Mouse (Mus musculus) left cerebral cortex, adult 2 months (tissue): ENCODE data around the gene Tigar. TPM values are rescaled to one million over a fixed set of nuclear protein-coding genes. Genes with fewer than 3 reads are reported as not detected.

Experiments
- DNase-seq, 2 experiments: peaks; one replicate each; pipeline ENCODE4 v3.0.0; 2021 to 2022; ENCODE audit warnings: low spot score in 2 of 2, mixed read lengths in 1 of 2; ENCODE audit errors: extremely low spot score in 1 of 2
- H3K27ac ChIP-seq: fragments of 200-600 bp; 2 replicates; pipeline ENCODE4 v1.8.1; 2022
- H3K4me3 ChIP-seq: fragments of 200-600 bp; 2 replicates; pipeline ENCODE4 v1.8.1; 2022
- CTCF ChIP-seq: fragments of 200-600 bp; IDR thresholded peaks from 2 replicates; pipeline ENCODE4 v1.8.1; 2022; ENCODE audit warnings: antibody characterized with exemption, mild to moderate bottlenecking, moderate library complexity
- intact Hi-C: fragments of 180-260 bp; cut with DNase I; formaldehyde crosslinking; loops from one replicate; pipeline ENCODE4 v1.15.1; 2025
- total RNA-seq, 2 experiments: library from RNA; stranded (reverse); gene quantifications; 2 replicates each; pipeline ENCODE4 v1.2.3; 2021

Gene Tigar
- total RNA-seq, 2 experiments from 2014 or later, result 22.3 to 22.7 TPM

DNA sequence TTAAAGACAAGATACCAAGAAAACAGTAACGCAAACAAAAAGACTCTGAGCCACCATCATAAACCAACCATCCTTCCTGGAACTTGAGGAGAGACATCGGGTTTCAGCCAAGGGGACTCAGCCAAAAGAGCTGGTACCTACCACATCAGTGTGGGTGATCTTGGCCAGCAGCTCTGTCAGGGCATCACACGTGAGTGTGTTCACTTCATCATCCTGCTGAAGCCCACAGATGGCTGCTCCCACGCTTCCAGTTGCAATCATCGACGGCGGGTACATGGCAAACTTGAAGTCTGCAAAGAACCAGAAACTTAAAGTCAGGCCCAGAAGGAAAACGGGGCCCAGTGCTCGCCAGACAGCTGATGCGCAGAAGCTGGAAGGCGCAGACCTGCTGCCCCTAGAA lies 29.6 kb upstream of the Tigar start:
- peak in 1 of 2 experiments; percentile 38 for DNase-seq
- Histone ChIP-seq H3K4me3 (no peak overlapping the region), H3K27ac (no peak overlapping the region)
- no peak for TF ChIP-seq CTCF
- intact Hi-C loops, result no loop called here

DNA sequence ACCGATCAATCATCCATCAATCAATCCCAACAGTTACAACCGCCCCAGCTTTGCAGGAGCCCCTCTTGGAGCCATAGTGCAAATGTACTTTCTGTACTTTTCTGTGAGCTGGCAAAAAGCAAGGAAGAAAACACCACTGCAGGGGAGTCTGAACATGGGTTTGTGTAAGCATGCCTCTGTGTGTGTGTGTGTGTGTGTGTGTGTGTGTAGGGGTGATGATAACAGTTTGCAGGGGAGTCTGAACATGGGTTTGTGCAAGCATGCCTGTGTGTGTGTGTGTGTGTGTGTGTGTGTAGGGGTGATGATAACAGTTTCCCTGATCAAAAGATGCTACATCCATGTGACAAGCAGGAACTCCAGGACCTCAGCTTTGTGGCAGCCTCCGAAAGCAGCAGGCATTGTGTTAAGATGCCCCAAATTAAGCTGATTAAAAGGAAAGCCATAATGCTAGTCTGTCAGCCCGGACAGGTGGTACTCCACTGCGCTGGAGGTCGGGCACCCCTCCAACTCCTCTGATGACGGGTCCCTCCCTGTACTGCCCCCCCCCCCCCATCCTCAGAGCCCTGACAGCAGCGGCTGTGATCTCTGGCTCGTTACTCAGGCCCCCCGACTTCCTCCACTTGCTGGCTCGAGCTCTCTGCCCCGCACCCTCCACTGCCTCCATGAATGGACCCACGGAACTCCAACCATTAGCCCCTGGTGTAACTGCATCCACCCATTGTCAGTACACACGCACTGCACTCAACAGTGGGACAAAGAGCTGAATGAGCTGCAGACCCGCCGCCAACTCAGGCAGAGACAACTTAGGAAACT lies 24.3 kb upstream of the Tigar start:
- DNase-seq, result no peak
- no peak overlapping the region for H3K27ac ChIP-seq
- H3K4me3 ChIP-seq, result no peak overlapping the region
- intact Hi-C loops, result no loop called here
- no peak for TF ChIP-seq CTCF

DNA sequence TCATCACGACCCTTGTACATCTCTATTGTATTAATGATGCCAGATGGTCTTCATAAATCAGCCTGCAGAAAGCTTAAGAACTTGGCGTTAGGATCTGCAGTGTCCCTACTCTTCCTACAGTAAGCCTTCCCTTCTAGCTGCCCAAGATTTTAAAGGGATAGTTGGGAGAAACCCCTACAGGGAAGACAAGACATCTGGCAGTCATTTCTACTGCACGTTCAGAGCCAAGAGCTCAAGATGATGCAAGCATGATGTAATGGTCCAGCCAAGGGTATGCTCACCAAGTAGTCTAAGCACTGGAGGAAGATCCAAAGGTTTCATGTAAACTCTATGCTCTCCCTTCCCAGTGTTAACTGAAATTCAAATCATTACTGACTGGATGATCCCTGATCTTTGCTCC lies 23.4 kb upstream of the Tigar start:
- Histone ChIP-seq H3K4me3 (no peak overlapping the region), H3K27ac (no peak overlapping the region)
- DNase-seq, result no peak
- intact Hi-C loops, result no loop called here
- no peak for TF ChIP-seq CTCF

DNA sequence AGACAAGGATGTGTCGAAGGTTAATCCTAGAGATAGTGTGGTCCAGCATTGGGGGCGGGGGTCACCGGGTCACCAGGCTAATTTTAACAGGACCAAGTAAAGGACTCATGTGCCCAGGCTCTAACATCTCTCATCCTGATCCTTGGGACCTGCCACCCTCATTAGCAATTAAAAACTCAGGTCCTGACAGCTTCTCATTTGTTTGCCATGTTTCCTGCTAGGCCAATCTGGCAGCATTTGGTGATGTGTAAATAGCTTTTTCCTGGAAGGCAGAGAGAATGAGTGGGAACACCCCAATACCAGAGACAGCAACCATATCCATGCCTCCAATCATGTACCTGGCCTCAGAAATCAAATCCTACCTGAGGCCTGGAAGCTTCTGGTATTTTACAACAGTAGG lies 22.6 kb upstream of the Tigar start:
- intact Hi-C loops, result no loop called here
- Histone ChIP-seq H3K4me3 (no peak overlapping the region), H3K27ac (no peak overlapping the region)
- TF ChIP-seq CTCF, result no peak
- no peak for DNase-seq

DNA sequence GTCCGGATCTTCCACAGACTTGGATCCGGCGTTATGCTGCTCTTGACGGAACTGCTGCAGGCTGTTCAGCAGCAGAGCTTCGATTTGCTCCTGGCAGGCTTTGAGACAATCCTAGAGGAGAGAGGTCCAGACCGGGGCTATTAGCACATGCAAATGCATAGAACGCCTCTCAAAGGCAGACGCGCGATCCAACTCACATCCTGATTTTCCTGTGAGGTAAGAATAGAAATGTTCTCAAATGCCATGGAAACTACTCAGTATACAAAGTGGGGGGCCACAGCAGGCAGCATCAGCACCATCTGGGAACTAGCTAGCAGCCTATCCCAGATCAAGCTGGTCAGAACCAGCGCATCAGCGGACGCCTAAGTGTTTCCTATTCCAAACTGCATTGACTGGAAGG lies 21.0 kb upstream of the Tigar start:
- DNase-seq, result no peak
- no peak for TF ChIP-seq CTCF
- Histone ChIP-seq H3K27ac (no peak overlapping the region), H3K4me3 (no peak overlapping the region)
- intact Hi-C loops, result no loop called here

DNA sequence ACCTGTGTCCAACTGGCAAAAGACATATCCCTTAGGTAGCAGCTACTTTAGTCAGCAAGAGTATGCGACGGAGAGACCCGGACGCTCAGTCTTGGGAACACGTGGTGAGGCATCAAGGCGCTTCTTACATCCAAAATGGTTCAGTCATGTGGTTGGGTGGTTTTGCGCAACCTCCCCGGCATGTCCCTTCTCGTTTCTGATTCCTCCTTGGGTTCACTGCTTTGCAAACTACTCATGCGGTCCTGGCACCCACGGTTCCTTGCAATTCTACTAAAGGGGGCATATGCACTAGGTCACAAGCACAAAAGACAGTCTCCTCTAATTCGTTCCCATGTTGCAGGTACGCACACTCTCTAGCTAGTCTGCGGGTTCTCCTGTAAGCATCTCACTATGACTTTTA lies 20.3 kb upstream of the Tigar start:
- intact Hi-C loops, result no loop called here
- Histone ChIP-seq H3K27ac (no peak overlapping the region), H3K4me3 (no peak overlapping the region)
- no peak for DNase-seq
- no peak for TF ChIP-seq CTCF

DNA sequence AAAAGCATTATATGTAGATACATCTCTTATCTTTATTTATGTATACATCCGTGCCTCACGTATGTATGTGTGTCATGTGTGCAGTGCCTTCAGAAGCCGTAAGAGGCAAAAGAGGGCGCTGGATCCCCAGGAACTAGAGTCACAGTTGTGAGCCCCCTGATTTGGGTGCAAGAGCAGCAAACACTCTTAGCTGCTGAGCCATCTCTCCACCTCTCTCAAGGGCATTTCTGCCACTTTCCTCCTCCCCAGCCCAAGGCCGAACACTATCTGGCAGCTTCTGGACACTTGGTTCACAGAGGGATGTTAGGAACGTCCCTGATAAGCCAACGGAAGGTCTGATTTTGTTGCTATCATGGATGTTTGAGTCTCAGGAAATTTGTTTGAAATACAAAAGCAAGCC lies 14.1 kb upstream of the Tigar start:
- no peak for TF ChIP-seq CTCF
- Histone ChIP-seq H3K4me3 (no peak overlapping the region), H3K27ac (no peak overlapping the region)
- intact Hi-C loops, result no loop called here
- DNase-seq, result no peak

DNA sequence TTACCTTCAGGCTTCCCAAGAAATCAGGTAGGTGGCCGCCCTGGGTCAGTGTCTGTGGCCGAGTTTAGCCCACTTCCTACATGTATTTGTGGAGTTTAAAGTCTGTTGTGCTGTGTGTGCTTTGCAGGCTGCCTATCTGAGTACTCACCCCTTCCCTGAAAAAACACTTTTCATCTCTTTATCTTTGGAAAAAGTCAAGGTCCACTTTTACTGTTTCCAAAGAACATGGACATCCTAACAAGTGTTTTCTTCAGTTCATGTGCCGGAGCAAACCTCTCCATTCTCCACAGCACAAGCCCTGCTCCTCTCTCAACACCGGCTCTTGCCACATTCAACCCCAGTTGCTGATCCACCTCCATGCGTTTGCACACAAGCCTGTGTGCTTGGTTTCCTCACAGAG lies 13.6 kb upstream of the Tigar start:
- no peak for DNase-seq
- TF ChIP-seq CTCF, result no peak
- no peak overlapping the region for H3K4me3 ChIP-seq
- intact Hi-C loops, result no loop called here
- H3K27ac ChIP-seq, result no peak overlapping the region

DNA sequence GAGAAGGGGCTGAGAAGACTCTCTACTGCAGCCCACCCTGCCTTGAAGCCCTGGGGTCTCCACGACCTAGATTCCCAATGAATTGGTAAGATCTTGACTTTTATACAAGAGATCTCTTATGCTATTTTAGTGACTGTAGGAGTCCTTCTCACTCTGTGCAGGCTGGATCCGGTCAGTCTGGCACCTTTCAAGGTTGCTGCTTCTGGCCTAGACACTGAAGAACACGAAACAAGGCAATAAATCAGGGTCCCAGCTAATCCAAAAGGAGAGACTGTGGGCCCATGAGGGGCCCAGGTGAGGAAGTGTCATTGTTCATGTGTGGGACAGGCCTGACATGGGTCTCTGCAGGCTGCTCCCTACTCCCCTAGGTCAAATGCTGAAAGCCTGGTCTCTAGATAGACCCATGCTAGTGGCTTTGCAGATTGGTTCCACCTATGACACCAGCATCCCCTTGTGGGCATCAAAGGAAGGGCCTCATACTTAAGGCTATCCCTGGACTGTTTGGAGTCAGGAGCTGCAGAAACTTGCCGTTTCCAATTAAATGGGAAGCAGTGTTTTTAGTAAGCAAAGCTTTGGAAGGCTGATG lies 13.0 kb upstream of the Tigar start:
- DNase-seq, result no peak
- TF ChIP-seq CTCF, result peak; percentile 48
- intact Hi-C loops, result no loop called here
- Histone ChIP-seq H3K4me3 (no peak overlapping the region), H3K27ac (no peak overlapping the region)

DNA sequence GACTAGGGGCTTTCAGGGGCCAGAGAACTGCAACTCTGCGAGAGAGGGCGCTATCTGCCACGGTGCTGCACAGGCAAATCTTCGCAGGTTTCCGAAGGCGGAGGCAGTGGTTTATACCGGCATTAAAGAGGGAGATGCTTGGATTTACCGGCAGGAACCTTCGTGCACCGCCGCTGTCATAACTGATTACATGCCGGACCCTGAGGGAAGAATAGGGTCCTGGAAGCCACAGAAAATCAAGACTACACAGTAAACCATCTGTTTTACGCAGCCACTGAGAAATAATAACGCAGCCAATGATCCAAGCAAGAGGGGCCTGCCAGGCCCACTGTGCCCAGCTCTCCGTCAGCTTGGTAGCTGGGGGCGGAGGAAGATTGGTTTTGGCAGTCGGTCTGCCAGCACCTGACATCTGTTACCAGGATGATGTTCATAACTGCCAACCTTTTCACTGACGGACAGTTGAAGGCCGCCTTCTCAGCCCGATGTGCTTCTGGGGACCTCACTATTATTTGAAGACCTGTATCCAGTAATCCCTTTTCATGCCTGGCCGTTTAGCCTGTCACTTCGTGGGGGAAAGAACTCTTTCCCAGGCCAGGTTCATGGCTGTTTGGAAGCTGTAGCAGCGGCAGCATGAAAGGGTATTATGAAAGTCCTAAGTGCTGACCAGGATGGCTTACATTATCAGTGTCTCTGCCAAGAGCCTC lies 5.5 kb upstream of the Tigar start:
- DNase-seq, result no peak
- H3K27ac ChIP-seq, result no peak overlapping the region
- H3K4me3 ChIP-seq, result no peak overlapping the region
- TF ChIP-seq CTCF, result no peak
- intact Hi-C loops, result no loop called here

DNA sequence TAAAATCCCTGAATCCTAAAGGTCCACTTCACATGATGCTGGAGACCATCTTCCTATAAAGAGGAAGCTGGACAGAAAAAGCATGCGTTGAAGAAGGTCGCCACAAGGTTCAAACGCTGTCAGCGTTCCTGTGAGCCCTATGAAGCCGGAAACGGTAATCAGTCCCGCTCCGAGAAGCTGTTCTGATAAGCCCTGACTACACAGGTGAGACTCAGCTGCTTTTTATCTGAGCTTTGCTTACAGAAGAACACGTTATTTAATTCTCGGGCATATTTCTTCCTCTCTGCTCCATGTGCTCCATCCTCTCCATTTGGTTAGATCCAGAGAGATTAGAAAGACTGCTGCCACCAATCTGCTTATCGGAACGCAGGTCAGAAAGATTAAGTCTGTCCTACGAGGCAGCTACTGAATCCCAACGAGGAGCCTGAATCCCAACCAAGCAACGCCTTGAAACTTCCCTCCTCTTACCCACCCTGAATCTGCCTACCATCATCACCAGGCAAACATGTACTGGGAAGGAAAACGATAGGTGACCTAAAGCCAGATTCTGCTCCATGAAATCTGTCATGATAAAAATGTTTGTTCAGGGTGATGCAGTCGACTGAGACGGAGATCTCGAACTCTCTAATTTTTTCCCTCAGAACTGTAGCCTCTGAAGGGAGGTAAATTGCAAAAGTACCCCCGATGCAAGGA lies 843 bp downstream of the Tigar start:
- TF ChIP-seq CTCF, result no peak
- intact Hi-C loops, result no loop called here

DNA sequence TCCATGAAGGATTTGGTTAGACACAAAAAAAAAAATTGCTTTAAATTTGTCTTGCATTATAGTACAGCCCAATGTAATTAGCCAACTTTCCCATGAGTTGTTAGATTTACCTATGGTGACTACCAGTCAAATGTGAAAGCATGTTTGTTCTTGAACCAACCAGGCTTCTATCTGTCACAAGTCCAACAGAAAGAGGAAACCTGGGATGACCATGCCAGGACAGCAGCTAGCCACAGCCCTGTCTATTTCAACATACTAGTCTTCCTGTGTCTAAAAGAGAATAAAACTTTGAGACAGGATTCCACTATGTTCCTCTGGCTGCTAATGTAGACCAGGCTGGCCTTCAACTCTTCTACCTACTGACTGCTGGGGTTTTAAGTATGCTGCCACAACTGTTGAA lies 1.9 kb downstream of the Tigar start:
- intact Hi-C loops, result no loop called here
- Histone ChIP-seq H3K4me3 (no peak overlapping the region), H3K27ac (no peak overlapping the region)
- TF ChIP-seq CTCF, result no peak
- DNase-seq, result no peak

More for the DNA sequence above, 843 bp downstream of the Tigar start:
- no peak for DNase-seq
- Histone ChIP-seq H3K4me3 (peak overlapping the region; percentile 78), H3K27ac (peak overlapping the region; percentile 24)
